Mouse (Mus musculus) left cerebral cortex, adult 11 months (tissue): ENCODE data around the gene Zbtb32.
A peak's percentile ranks its signal among the peaks of the same experiment; 100 is the strongest.

Experiments used
- DNase-seq: peaks from one replicate; pipeline ENCODE4 v3.0.0; 2022; ENCODE audit warnings: low spot score

Gene Zbtb32

DNA sequence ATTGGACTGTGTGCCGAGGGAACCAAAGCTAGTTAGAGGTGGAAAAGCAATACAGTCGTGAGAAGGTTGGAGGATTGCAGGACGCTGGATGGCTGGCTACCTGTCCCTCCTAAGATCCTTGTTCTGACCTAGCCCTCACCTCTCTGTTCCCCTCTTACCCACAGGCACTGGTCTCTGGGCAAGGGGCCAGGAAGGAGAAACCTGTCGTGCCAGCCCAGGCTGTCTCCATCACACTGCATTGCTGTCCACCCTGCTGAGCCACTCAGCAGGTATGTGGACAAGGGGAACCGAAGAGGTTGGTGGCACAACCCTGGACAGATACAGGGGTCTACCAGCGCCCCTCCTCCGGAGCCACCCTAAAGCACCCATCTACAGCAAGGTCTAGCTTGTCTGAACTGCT is 1.9 kb upstream of the Zbtb32 start:
- no peak for DNase-seq

DNA sequence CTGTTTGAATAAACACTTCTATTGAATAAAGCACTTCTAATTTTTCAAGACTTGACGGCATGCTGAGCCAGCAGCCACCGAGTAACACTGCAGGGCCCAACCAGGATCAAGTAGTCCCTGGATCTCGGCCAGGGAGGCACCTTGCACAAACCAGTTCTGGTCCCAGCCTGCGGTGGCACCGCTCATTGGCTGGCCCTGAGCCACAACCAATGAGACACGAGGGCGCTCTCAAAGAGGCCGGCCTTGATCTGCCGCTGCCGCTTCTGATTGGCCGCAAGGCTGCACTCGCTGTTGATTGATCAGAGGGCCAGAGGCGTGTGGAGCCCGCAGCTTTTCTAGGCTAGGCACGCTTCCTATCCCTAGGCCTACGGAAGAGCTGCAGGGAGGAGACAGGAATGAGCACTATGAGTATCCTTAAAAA is 1.2 kb upstream of the Zbtb32 start:
- peak; percentile 87 for DNase-seq

DNA sequence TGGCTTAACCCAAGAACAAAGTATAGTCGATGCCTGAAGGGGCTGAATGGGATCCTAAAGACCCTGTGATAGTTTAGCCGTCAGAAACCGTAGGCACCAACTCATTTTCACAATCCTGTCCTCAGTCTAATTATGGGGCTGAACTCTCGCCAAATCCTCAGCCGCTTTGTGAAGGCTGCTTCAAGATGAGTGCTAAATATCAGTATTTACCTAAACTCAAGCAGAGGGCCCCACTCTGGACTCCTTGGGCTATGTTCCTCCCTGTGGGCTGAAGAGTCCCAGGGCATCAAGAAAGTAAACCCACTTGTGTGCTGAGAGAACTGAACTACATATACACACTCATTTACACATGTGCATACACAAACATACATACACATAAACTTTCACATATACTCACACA is 1.9 kb downstream of the Zbtb32 start:
- no peak for DNase-seq

DNA sequence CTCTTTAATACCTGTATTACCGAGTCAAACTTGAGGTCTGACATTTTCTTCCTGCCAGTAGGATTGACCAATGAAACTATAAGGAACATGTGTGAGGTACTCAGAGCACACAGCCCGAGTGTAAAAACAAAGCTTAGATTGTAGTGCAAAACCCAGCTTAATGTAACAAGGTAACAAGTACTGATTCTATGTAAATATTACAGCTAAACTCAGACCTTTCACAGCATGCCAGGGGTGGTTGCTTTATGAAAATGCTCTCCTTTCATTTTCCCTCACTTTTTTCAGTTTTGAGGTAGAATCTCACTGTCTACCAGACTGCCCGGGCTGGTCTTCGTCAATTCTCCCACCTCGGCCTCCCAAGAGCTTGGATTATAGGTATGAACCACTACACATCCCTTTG is 2.6 kb downstream of the Zbtb32 start:
- no peak for DNase-seq

DNA sequence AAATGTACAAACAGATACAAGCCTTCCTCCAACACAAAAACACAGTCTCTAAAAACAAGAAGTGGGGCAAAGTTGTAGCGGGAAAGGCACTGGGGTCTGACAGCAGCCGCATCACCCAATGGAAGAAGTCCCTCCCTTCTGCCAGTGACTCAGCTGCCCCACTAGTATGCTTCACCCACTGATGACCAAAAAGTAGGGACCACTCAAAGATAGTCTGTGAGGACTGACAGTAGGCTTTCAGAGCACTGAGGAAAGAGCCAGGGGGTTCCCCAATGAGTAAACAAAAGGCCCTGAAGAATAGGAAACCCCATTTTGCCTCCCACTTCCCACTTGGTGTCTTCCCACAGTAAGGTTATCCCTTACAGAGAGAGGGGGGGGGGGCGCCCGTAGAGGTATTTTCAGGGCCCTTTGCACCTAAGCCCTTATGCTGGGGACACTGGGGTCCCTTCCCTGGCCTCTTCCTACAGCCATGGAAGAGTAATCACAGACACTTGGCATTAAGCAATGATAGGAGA is 4.1 kb downstream of the Zbtb32 start:
- DNase-seq = no peak

DNA sequence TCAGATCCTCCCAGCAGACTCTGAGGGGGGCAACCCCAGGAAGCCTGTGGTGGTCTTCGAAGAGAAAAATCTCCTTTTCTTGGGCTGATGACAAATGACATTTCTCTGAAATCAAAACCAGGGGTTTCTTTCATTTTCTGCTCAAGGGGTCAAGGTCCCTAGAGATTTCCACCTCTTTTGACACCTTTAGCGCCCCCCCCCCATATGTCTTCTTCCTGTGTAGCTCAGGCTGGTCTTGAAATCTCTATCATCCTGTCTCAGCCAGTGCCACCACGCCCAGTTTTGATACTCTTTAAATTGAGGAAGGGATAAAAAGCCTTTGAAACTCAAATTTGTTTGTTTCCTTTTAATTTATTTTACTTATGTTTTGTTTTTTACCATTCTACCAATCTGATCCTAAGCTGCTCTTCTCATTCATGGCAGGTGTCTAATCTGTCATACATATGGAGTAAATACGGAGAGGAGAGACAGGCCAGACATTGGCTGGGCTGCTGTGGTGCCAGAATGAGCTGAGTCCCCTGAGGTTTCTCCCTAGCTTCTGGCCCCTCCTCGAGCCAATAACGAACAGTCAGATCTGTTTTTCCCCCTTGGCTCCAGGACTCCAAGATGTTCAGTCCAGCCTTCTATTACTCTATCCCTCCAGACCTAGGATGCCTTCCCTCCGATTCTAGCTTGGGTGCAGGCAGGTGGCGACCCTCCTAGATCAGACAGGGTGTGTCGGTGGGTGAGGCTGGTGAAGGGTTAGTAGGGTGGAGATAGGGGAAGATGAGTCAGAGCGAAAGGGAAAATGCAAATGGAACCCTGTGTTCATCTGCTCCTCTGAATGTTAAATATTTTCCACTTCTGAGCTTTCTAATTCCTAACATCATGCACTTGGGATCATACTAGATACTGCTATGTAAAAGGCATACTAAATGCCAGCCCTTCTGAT is 4.9 kb downstream of the Zbtb32 start:
- DNase-seq = no peak

DNA sequence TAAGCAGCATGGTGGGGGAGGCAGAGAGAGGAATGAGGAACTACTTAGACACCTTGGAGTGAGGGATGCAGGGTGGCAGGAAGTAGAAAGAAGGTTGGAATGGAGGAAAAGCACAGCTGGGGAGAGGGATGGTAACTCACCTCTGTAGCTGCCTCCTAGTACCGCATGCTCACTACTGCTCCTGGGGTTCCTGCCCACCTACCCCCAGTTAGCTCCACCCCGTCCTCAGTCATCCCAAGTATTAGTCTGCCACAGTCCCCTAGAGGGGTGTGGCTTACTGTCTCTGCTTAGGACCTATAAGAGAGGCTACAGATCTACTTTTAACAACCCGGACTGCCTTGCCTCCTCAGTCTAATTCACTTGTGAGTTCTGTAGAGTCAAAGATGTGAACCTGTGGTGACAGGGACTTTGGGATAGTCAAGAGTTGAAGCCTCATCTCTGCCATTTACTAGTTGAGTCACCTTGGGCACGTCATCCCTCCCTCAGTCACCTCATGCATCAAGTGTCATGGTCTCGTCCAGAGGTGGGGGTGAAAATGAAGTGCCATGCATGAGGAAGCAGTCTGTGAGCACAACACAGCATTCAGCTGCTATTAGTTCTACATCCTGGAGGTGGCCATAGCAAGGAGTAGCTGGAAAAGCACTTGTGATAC is 5.8 kb downstream of the Zbtb32 start:
- DNase-seq = no peak

DNA sequence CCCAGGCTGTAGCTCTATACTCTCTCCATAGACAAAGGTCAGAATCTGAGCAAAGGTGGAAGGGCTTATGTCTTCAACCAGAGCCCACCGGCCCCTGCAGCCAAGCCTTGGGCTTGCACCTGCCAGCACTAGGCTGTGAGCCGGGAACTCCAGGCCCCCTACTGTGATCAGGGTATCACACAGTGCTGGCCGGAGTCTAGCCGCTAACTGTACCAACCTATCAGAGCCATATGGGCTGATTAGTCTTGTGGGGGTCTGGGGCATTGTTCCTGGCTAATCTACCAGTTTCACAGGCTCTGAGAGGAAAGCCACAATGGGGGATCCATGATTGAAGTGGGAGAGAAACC is 7.1 kb downstream of the Zbtb32 start:
- no peak for DNase-seq

DNA sequence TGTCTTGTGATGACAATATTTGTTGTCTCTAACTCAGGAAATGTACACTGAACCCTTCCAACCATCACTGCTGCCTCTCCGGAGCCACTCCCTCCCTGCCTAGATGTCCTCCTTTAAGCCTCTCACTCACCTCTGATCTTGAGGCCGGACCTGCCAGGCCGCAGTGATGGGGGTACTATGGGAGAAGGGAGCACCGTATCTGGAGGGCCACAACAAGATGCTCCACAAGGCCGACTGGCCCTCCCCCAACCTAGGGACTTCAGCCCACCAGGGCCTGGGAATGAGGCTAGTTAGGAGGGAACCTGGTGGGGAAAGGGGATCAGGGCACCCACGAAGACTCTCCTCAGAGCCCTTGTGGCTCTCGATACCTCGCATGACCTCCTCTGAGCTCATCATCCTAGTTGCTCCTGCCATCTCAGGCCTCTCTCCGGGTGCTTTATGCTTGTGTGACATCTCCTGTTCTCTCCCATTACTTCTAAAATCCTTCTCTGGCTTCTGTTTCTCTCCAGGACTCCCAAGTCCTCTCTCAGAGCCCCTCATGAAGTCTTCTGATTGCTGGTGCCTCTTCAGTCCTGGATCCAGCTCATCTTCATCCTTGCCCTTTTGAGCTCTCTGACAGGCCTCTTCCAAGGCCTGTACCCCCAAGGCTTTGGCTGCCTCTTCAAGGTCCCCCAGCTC is 7.6 kb downstream of the Zbtb32 start:
- DNase-seq = no peak

DNA sequence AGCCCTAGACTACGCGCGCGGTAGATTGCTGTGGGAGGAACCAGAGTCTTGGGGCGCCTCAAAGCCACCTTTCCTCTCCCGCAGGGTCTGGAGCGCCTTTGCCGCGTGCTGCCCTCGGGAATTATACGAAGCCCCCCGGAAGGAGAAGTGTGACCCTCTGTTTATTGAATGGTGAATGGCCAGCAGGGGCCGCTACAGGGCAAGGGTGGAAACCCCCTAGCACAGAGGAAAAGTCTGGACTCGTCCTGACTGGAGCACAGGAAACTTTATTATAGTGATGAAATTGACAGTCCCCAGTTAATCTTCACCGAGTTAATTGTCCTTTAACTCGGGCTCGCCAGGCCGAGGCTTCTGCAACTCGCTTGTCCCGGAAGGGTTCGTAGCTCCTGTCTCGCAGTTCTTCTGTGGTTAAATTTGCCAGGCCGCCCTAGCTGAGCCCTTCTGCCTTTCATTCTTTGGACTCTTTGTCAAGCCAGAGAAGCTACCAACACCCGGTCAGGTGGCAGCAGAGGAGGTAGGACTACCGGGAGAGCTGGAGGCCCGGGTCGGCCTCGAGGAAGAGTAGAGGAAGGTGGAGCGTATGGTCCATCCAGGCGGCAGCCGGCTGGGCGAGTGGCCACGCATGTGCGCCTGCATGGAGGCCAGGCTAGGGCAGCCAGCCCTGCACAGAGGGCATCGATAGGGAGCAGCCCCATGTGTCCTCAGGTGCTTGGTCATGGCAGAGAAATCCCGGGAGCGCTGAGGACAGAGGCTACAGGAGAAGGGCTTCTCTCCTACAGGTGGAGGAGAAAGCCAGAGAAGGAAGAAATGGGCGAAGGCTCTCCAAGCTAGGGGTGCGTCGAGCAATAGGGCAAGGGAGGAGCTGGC is 9.0 kb downstream of the Zbtb32 start:
- DNase-seq = peak; percentile 55

DNA sequence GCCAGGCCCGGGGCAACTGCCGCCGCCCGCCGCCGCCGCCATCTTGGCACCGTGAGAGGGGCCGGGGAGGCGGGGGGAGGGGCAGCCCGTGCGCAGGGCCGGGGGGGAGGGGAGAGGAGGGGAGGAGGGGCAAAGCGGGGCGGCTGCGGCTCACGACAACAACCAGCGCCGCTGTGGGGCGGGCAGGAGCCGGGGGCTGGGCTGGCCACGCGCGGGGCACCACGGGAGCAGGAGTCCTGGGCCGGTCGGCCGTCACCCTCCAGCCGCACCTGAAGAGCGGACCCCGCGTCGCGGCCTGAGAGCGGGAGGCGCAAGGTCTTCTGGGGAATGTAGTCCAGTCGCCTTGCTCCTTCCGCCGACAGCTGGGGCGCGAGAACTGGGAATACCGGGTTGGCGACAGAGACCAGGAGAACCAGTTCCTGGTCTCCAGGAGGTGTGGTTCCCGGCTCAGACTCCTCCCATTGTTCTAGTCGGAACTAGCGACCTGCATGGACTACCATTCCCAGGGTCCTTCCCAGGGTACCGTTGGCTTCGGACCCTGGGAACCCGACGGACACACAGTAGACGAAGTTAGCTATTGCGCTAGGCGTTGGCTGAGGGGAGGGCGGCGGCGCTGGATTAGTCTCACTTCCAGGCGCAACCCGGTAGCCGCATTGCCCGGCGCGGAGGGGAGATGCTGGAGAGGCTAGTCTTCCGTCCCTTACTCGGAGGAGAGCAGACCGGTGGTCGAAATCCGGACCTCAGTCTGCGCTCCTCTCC is 9.9 kb downstream of the Zbtb32 start, which contains the start of gene Kmt2b:
Gene Kmt2b, minus strand, starts transcription at position 51 of the 759 bp plus-strand sequence.
- peak; percentile 95 for DNase-seq

DNA sequence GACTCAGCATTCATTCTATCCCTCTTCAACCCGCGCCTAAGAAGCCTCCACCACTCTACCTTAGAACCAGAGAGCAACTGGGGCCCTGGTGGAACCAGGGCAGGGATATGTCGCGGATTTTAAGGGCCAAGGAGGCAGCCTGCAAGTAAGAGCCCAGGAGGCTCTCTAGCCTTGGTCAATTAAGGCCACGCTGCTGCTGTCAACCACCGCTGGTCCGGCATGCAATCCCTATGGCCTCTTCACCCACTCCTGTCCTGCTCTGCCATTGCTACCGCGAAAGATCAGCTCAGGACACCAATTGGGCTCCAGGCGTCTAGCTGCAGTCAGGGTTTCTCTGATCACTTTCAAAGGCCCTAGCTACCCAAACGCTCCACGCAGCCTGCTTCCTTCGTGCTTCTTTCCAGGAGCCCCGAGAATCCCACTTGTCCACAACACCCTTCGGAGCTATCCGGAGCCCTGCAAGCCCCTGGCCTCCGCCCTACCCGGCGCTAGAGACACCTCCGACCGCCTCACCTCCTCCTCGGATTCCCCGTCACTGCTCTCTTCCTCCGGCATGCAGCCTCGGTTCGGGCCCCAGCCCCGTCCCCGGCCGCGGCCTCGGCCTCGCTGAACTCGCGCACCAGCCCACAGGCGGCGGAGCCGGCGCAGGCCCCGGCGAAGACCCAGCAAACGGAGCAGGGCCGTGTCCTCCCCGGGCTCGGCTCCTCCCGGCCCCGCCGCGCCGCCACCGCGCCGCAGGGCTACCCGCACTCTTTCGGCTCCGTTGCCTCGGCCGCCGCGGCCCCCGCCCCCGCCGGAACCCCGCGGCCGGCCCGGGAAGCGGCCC is 10.7 kb downstream of the Zbtb32 start:
- no peak for DNase-seq

DNA sequence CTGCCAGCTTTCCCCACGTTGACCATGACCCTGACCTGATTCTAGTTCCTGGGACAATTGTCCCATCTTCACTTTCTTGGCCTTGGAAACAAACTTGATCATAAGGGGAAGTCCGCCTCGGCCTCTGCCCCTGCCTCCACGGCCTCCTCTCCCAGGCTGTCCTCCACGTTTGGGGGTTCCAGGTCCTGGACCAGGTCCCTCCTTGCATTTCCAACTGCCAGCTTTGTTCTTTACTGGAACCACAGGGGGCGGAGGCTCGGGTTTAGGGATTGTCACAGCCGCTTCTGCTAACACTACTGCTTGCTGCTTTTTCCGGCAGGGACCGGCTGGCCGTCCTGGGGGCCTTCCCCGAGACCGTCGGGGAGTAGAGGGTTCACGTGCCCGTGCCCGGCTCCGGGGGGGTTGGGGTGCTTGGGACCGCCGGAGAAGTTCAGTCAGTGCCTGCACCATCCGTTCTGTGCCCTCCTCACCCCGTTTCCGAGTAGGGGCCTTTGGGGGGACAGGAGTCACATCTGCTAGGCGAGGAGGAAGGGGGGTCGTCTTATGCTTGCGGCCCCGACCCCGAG is 12.2 kb downstream of the Zbtb32 start:
- DNase-seq = no peak

DNA sequence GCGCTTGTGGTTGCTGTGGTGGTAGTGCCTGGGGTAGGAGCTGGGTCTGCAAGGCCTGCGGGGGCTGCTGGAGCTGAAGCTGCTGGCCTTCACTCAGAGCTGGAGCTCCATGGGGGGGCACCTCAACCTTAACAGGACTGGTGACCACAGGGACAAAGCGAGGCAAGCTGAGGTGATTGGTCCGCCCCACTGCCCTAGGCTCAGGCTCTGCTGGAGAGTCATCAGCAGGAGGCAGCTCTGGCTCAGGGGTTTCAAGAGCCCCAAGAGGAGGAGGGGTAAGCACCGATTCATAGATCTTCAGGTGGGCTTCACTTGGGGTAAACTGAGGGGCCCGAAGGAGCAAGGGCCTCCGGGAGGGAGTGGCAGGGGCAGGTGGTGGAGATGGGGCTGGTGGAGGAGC is 13.5 kb downstream of the Zbtb32 start:
- DNase-seq = no peak

DNA sequence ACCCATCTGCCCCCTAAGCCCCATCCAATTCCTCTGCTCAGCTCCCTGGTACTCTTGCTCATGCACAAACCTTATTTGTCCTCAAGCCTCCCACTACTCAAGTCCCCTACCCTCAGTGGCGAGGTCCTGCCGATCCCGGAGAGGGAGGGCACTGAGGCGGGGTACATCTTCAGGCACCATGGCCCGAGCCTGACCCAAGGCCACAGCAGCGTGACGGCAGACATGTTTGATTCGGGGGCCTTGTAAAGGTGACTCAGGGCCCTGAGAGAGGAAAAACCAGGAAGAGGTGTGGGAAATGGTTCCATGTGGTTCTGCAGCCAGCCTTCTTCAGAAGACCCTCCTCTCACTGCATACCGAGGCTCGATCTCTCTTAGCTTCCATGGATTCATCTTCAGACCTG is 14.4 kb downstream of the Zbtb32 start:
- DNase-seq = no peak

DNA sequence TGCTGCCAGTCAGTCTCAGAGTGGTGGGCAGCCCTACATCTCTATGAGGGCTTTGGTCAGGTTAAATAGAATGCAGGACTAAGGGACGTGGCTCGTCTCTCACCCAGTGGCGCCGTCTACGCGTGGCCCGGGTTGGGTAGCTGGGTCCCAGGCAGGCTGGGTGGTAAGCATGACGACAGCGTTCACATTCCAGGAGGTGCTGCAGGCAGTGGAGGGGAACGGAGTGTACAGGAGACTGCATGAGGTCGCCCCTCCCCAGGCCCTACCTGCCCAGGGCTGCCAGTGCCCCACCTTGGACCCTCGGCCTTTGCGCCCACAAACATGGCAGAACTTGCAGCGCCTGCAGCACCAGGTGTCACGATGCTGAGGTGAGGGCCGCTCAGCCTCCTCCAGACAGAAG is 17.2 kb downstream of the Zbtb32 start:
- no peak for DNase-seq

DNA sequence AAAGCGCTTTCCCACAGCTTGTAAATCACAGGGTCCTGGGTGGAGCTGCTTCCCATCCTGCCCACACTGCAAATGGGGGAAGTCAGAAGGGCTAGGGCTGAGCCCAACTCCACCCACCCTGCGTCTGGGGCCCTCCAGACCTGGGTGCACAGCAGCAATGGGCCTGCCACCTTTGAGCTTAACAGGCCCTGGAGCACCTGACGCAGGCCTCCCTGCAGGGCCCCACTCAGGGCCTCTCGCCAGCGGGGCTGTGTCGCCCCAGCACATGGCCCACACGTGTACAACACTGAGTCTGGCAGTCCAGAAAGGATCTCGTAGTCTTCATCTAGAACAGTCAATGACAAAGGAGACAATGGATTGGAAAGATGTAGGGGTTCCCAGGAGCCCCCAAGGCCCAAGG is 18.8 kb downstream of the Zbtb32 start:
- no peak for DNase-seq

DNA sequence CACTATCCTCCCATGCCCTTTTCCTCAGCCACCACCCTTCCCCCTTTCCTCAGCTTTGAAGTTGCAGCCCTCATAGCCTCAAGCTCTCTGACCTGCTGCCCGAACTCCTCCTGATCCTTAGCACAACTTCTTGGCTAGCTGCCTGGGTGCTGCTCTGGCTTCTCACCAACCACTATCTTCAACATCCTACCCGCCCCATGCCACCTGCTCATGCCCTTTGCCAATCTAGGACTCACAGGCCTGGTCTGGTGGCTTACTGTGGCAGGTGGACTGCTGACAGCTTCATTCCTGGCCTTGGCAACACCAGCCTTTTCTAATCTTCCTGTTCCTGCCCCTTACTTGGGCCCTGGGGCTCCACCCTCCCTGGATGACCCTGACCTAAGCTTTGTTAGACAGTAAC is 25.7 kb downstream of the Zbtb32 start:
- no peak for DNase-seq

DNA sequence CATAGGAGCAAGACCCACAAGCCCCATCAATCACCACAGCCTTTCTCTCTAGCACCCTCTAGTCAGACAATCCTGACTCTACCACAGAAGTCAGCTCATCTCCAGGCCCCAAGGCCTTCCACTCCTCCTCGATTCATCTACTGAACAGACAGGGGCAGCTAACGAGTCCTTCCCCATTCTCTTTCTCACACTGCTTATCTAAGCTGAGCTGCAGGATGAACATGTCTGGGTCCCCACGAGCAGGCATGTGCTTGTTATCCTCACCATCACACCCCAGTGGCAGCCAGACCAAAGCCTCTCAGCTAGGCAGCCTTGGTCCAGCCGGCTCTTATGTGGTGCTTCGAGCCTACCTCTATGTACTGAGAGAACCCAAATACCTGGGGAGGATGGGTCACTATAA is 26.3 kb downstream of the Zbtb32 start:
- no peak for DNase-seq

DNA sequence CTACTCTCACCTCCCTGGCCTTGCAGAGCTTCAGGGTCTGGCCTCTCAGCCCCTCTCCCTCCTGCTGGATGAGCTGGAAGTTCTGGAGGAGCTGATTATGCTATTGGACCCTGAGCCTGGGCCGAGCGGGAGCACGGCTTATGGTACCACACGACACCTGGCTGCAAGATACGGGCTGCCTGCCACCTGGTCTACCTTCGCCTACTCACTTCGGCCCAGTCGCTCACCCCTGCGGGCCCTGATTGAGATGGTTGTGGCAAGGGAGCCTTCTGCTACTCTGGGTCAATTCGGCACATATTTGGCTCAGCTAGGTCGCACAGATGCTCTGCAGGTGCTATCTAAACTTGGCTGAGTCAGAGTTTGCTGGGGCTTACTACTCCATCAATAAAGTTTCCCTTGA is 31.2 kb downstream of the Zbtb32 start:
- DNase-seq = no peak
